Mouse (Mus musculus) CH12.LX (cell line): Measurements from ENCODE around the gene Gm21981. TPM values are rescaled to one million over a fixed set of nuclear protein-coding genes. Genes with fewer than 3 reads are reported as not detected.

Experiments
- DNase-seq: peaks from one replicate; pipeline ENCODE4 v3.0.0-alpha.2; 2013; ENCODE audit errors: extremely low read depth
- H3K27ac ChIP-seq: 2 replicates; pipeline ENCODE4 v1.5.1; 2012; ENCODE audit warnings: low read depth, mild to moderate bottlenecking, control low read depth, moderate library complexity; ENCODE audit not compliant: insufficient read depth
- H3K27me3 ChIP-seq: replicated peaks from 2 replicates; pipeline ENCODE3; 2012; ENCODE audit warnings: inconsistent platforms
- H3K36me3 ChIP-seq, 2 experiments: replicated peaks in 1 of 2; 2 replicates each; pipeline versions ENCODE3 to v1.6.1; 2012; ENCODE audit warnings: inconsistent platforms in 1 of 2, low read length in 1 of 2, mild to moderate bottlenecking in 1 of 2, mixed read lengths in 1 of 2, moderate library complexity in 1 of 2; ENCODE audit not compliant: control insufficient read depth in 1 of 2, insufficient read depth in 1 of 2
- H3K4me1 ChIP-seq, 2 experiments: 2 replicates each; pipeline ENCODE4 v1.6.1; 2012; ENCODE audit warnings: inconsistent platforms in 1 of 2, moderate library complexity in 1 of 2; ENCODE audit not compliant: insufficient read depth in 2 of 2, control insufficient read depth in 1 of 2
- H3K4me2 ChIP-seq: 2 replicates; pipeline ENCODE4 v1.6.1; 2012; ENCODE audit warnings: low read depth, mild to moderate bottlenecking, control low read depth; ENCODE audit not compliant: poor library complexity, insufficient read depth, severe bottlenecking
- H3K4me3 ChIP-seq, 3 experiments: fragments of 150-350 bp in 1 of 3; sonication (generic) in 1 of 3; replicated peaks in 1 of 3; 2 replicates each; pipeline versions ENCODE3 to v1.5.1; 2011 to 2012; ENCODE audit warnings: low read depth in 2 of 3, low read length in 2 of 3, mild to moderate bottlenecking in 2 of 3, moderate library complexity in 2 of 3, control low read depth in 1 of 3, improper control_type of control experiment in 1 of 3, inconsistent platforms in 1 of 3, mixed read lengths in 1 of 3; ENCODE audit not compliant: poor library complexity in 1 of 3
- H3K79me2 ChIP-seq: replicated peaks from 2 replicates; pipeline ENCODE4 v1.6.1; 2012; ENCODE audit warnings: mild to moderate bottlenecking, moderate library complexity; ENCODE audit not compliant: control insufficient read depth, poor library complexity, insufficient read depth, severe bottlenecking; ENCODE audit errors: extremely low read depth
- H3K9ac ChIP-seq: 2 replicates; pipeline ENCODE4 v1.6.1; 2012; ENCODE audit warnings: low read depth, mild to moderate bottlenecking, control low read depth, moderate library complexity; ENCODE audit not compliant: insufficient read depth
- H3K9me3 ChIP-seq: replicated peaks from 2 replicates; pipeline ENCODE3; 2012; ENCODE audit warnings: low read length, inconsistent platforms, mixed read lengths
- CHD2 ChIP-seq: IDR thresholded peaks from 2 replicates; pipeline ENCODE4 v1.6.1; 2011; ENCODE audit warnings: low read length, improper control_type of control experiment
- E2F4 ChIP-seq: IDR thresholded peaks from 2 replicates; pipeline ENCODE4 v1.6.1; 2011; ENCODE audit warnings: low read depth, low read length, improper control_type of control experiment; ENCODE audit not compliant: insufficient replicate concordance
- ETS1 ChIP-seq: conservative IDR thresholded peaks from 2 replicates; pipeline ENCODE4 v1.6.1; 2012; ENCODE audit warnings: low read depth, mild to moderate bottlenecking, inconsistent platforms, low read length, improper control_type of control experiment, moderate library complexity
- GABPA ChIP-seq: IDR thresholded peaks from 2 replicates; pipeline ENCODE4 v1.6.1; 2012; ENCODE audit warnings: low read depth, low read length, improper control_type of control experiment, inconsistent platforms; ENCODE audit not compliant: insufficient replicate concordance
- IRF4 ChIP-seq: IDR thresholded peaks from 2 replicates; pipeline ENCODE4 v1.6.1; 2014; ENCODE audit warnings: low read depth, mild to moderate bottlenecking, inconsistent platforms, low read length, improper control_type of control experiment
- JUN ChIP-seq: IDR thresholded peaks from 2 replicates; pipeline ENCODE4 v1.6.1; 2011; ENCODE audit warnings: low read depth, mild to moderate bottlenecking, low read length, improper control_type of control experiment, moderate library complexity; ENCODE audit not compliant: insufficient read depth
- KAT2A ChIP-seq: IDR thresholded peaks from 2 replicates; pipeline ENCODE4 v1.6.1; 2012; ENCODE audit warnings: low read length, improper control_type of control experiment, inconsistent platforms; ENCODE audit not compliant: insufficient replicate concordance
- MAFK ChIP-seq: IDR thresholded peaks from 2 replicates; pipeline ENCODE4 v1.6.1; 2011; ENCODE audit warnings: low read length, improper control_type of control experiment; ENCODE audit not compliant: insufficient replicate concordance
- MAX ChIP-seq: IDR thresholded peaks from 2 replicates; pipeline ENCODE4 v1.6.1; 2011; ENCODE audit warnings: low read length, improper control_type of control experiment
- MAZ ChIP-seq: IDR thresholded peaks from 2 replicates; pipeline ENCODE4 v1.6.1; 2012; ENCODE audit warnings: low read depth, mild to moderate bottlenecking, inconsistent platforms, low read length, improper control_type of control experiment, moderate library complexity
- MEF2A ChIP-seq: IDR thresholded peaks from 2 replicates; pipeline ENCODE4 v1.6.1; 2014; ENCODE audit warnings: low read depth, mild to moderate bottlenecking, inconsistent platforms, low read length, improper control_type of control experiment, borderline replicate concordance
- MXI1 ChIP-seq: IDR thresholded peaks from 2 replicates; pipeline ENCODE4 v1.6.1; 2011; ENCODE audit warnings: mild to moderate bottlenecking, low read depth, low read length, improper control_type of control experiment
- MYC ChIP-seq: IDR thresholded peaks from 2 replicates; pipeline ENCODE4 v1.6.1; 2011; ENCODE audit warnings: low read depth, mild to moderate bottlenecking, improper control_type of control experiment, low read length
- NRF1 ChIP-seq: IDR thresholded peaks from 2 replicates; pipeline ENCODE4 v1.6.1; 2014; ENCODE audit warnings: low read depth, mild to moderate bottlenecking, inconsistent platforms, low read length, improper control_type of control experiment, moderate library complexity
- PAX5 ChIP-seq: IDR thresholded peaks from 2 replicates; pipeline ENCODE4 v1.6.1; 2012; ENCODE audit warnings: low read length, inconsistent platforms, mixed read lengths
- POLR2A ChIP-seq: IDR thresholded peaks from 2 replicates; pipeline ENCODE4 v1.6.1; 2011; ENCODE audit warnings: low read depth, mild to moderate bottlenecking, improper control_type of control experiment, low read length
- POLR2AphosphoS2 ChIP-seq: IDR thresholded peaks from 2 replicates; pipeline ENCODE4 v1.6.1; 2011; ENCODE audit warnings: low read depth, low read length, improper control_type of control experiment
- RAD21 ChIP-seq: IDR thresholded peaks from 2 replicates; pipeline ENCODE4 v1.6.1; 2011; ENCODE audit warnings: low read depth, mild to moderate bottlenecking, low read length, improper control_type of control experiment, moderate library complexity
- RCOR1 ChIP-seq: conservative IDR thresholded peaks from 2 replicates; pipeline ENCODE4 v1.6.1; 2012; ENCODE audit warnings: low read depth, mild to moderate bottlenecking, inconsistent platforms, low read length, improper control_type of control experiment
- TCF12 ChIP-seq: IDR thresholded peaks from 2 replicates; pipeline ENCODE4 v1.6.1; 2014; ENCODE audit warnings: low read depth, mild to moderate bottlenecking, inconsistent platforms, low read length, improper control_type of control experiment
- UBTF ChIP-seq: IDR thresholded peaks from 2 replicates; pipeline ENCODE4 v1.6.1; 2012; ENCODE audit warnings: low read depth, mild to moderate bottlenecking, inconsistent platforms, low read length, improper control_type of control experiment, moderate library complexity
- USF1 ChIP-seq: IDR thresholded peaks from 2 replicates; pipeline ENCODE4 v1.6.1; 2014; ENCODE audit warnings: low read depth, mild to moderate bottlenecking, inconsistent platforms, low read length, improper control_type of control experiment
- USF2 ChIP-seq: conservative IDR thresholded peaks from 2 replicates; pipeline ENCODE4 v1.6.1; 2011; ENCODE audit warnings: low read depth, low read length, improper control_type of control experiment
- ZC3H11A ChIP-seq: IDR thresholded peaks from 2 replicates; pipeline ENCODE4 v1.6.1; 2012; ENCODE audit warnings: low read depth, mild to moderate bottlenecking, inconsistent platforms, low read length, improper control_type of control experiment
- ZKSCAN1 ChIP-seq: IDR thresholded peaks from 2 replicates; pipeline ENCODE4 v1.6.1; 2012; ENCODE audit warnings: low read depth, inconsistent platforms, low read length, improper control_type of control experiment, borderline replicate concordance
- ZMIZ1 ChIP-seq: IDR thresholded peaks from 2 replicates; pipeline ENCODE4 v1.6.1; 2012; ENCODE audit warnings: low read depth, mild to moderate bottlenecking, inconsistent platforms, low read length, improper control_type of control experiment
- ZNF384 ChIP-seq: IDR thresholded peaks from 2 replicates; pipeline ENCODE4 v1.6.1; 2012; ENCODE audit warnings: low read depth, low read length, improper control_type of control experiment, inconsistent platforms
- dilution Hi-C: fragments of 300-500 bp; cut with MboI; formaldehyde crosslinking; loops from 2 replicates; pipeline ENCODE4 v1.14.3; 2020; ENCODE audit warnings: low sequenced_read_pairs; ENCODE audit not compliant: extremely low pct_unique_long_range_greater_than_20kb, extremely low pct_ligation_motif_present
- in situ Hi-C: fragments of 300-500 bp; cut with MboI; formaldehyde crosslinking; loops from 3 replicates; pipeline ENCODE4 v1.14.3; 2019; ENCODE audit warnings: low sequenced_read_pairs, low pct_ligation_motif_present, low pct_unique_long_range_greater_than_20kb, mixed read lengths
- polyA plus RNA-seq: library from polyadenylated mRNA; unstranded; fragments of >175 nt; gene quantifications from 2 replicates; pipeline ENCODE4 v1.2.1, GENCODE M21; 2012; ENCODE audit warnings: low read depth; ENCODE audit not compliant: insufficient read length
- total RNA-seq, 2 experiments: library from RNA; depleted of rRNA; stranded (reverse); fragments of 300-350 nt in 1 of 2; fragments of >200 nt in 1 of 2; gene quantifications; 2 replicates each; pipeline ENCODE4 v1.2.3; 2012 to 2014

Gm21981 gene
- total and polyA plus RNA-seq, 3 experiments = 0.11 to 0.59 TPM; not detected in 1

DNA sequence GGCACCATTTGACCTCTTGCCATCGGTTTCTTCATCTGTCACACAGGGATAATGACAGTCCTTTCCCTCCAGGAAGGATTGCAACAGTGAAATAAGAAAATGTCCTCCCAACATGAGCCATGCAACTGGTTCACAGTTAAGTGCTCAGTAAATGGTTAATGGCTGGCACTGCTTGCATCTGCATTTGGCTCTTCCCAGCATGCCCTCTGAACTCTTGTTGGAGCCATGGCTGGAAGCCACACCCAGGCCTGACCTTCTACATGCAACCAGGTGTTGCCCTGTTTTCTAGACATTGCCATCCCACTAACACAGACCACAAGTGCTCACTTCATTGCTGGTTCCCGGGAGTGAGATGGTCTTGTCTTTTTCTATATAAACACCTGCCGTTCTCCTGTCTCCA is 13.7 kb upstream of the Gm21981 start:
- Histone ChIP-seq H3K9ac (no peak overlapping the region), H3K4me2 (no peak overlapping the region), H3K79me2 (no peaks in the 10 kb centered on the region), H3K27ac (no peak overlapping the region), H3K27me3 (peaks cover 32% of the 10 kb centered on the region), H3K4me1 (peaks cover 6 to 7% of the 10 kb centered on the region in 2 experiments; a peak in 3 of 4 replicates), H3K36me3 (peaks cover 0 to 3% of the 10 kb centered on the region in 2 experiments), H3K4me3 (no peak overlapping the region), H3K9me3 (no peaks in the 10 kb centered on the region)
- dilution Hi-C loops = no loop called here
- in situ Hi-C loops = no loop called here
- no peak for DNase-seq
- TF ChIP-seq PAX5 (no peak), MAZ (no peak), CHD2 (no peak), USF2 (no peak), MXI1 (no peak), TCF12 (no peak), RCOR1 (no peak), MYC (no peak), E2F4 (no peak), RAD21 (no peak), ZC3H11A (no peak), ZKSCAN1 (no peak), POLR2A (no peak), UBTF (no peak), MAFK (no peak), POLR2AphosphoS2 (no peak), IRF4 (no peak)

DNA sequence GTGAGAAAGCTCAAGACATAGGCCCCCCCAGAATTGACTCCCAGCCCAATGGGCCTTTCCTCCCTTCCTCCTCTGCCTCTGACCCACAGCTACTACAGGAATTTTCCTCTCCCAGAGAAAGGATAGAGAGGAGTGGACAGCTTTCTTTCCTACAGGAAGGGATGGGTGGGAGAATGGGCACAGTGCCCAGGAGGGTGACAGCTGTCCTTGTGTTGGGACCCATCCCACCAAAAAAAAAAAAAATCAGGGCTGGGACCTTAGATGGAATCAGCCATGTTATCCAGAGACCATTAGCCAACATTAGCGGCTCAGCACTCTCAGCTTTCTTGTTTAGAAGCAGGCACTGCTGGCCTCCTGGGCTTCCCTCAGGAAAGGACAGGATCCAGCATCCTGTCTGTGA is 11.9 kb upstream of the Gm21981 start:
- dilution Hi-C loops = no loop called here
- Histone ChIP-seq H3K9me3 (no peaks in the 10 kb centered on the region), H3K79me2 (no peaks in the 10 kb centered on the region), H3K4me3 (no peak overlapping the region), H3K36me3 (peaks cover 2 to 11% of the 10 kb centered on the region in 2 experiments)
- TF ChIP-seq TCF12 = no peak
- no peak for TF ChIP-seq UBTF
- no peak for TF ChIP-seq RAD21
- no peak for TF ChIP-seq POLR2A
- no peak for TF ChIP-seq ZNF384
- no peak for TF ChIP-seq MEF2A
- no peak for TF ChIP-seq PAX5
- no peak for TF ChIP-seq ETS1
- TF ChIP-seq JUN = no peak
- no peak for TF ChIP-seq MAX
- TF ChIP-seq KAT2A = no peak
- TF ChIP-seq NRF1 = no peak
- TF ChIP-seq GABPA = no peak
- TF ChIP-seq ZMIZ1 = no peak
- no peak for TF ChIP-seq MAZ
- TF ChIP-seq USF1 = no peak
- TF ChIP-seq MAFK = no peak
- TF ChIP-seq, all 38 proteins: peak for 0
- in situ Hi-C loops = no loop called here
- DNase-seq = no peak
- Histone ChIP-seq H3K27ac (no peak overlapping the region), H3K4me2 (no peak overlapping the region), H3K27me3 (peaks cover 26% of the 10 kb centered on the region), H3K4me1 (peaks cover 6 to 7% of the 10 kb centered on the region in 2 experiments; a peak in 3 of 4 replicates), H3K9ac (no peak overlapping the region)
